Mouse (Mus musculus) testis, adult 2 months (tissue): ENCODE results near the gene Slc52a3.

Experiments
- CTCF ChIP-seq: fragments of 200-500 bp; IDR thresholded peaks from 2 replicates; pipeline ENCODE4 v1.5.1; 2012; ENCODE audit warnings: low read depth, mild to moderate bottlenecking, inconsistent platforms, low read length, moderate library complexity; ENCODE audit not compliant: control insufficient read depth, insufficient read depth, insufficient replicate concordance
- POLR2A ChIP-seq: fragments of 200-500 bp; IDR thresholded peaks from 2 replicates; pipeline ENCODE4 v1.6.1; 2012; ENCODE audit warnings: low read depth, mild to moderate bottlenecking, inconsistent platforms, low read length, moderate library complexity; ENCODE audit not compliant: control insufficient read depth

- TF ChIP-seq CTCF (no peak), POLR2A (no peak)
These were observed 5.3 kb upstream of the Slc52a3 start for GRCm38 (mm10) chr2:151990985-151991394.
